Comparison of ENCODE assay signal across 8 mouse cellular contexts in the genomic region with DNA sequence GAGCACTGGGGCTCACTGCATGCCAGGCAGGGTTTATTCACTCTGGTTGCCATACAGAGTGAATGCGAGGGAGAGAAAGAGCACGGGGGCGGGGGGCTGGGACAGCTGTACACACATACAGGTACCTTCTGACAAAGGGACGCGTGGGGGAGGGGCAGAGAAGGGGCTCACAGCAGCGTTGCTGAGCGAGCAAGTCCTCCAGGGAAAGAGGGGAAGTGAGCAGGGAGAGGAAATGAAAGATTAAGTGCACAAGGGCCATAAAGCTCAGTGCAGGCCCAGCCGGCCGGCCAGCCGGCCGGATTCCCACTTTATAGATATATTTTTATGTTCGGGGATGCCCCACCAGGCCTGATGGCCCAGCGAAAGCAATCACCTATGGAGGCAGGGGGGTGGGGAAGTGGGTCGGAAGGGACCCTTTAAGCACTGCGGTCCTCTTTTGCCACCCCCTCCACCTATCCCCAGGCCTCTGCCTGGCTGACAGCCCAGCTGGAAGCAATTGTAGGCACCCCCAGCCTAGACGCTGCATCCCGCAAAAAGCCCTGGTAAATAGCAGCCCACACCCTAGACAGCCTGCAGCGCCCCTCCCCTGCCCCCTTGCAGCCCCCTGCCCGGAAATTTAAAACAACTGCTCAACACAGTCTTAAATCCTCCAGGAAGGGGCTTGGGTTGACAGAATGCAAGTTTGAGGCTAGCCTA. TPM values are rescaled to one million over a fixed set of nuclear protein-coding genes. Genes with fewer than 3 reads are reported as not detected.
DNase-seq lines count a peak whose midpoint lies in the region; ATAC-seq lines count a peak whose summit lies in the region.

No protein-coding gene starts in this region.

- DNase-seq in testis, postnatal 10 days (ENCODE audit: low spot score), result peak; percentile 57
- DNase-seq in testis, postnatal 14 days (ENCODE audit: low spot score), result no peak
- peak; percentile 9 for DNase-seq in thymus, postnatal 25 days
- DNase-seq in layer of hippocampus, postnatal 36 days, result no peak
- no peak for DNase-seq in urinary bladder, postnatal 10 days (ENCODE audit: low spot score)
- no peak for DNase-seq in right cerebral cortex, postnatal 36 days (ENCODE audit: low spot score in 2 of 2)

- no peak overlapping the region for H3K4me2 ChIP-seq in forebrain, embryonic 16.5 days (ENCODE audit: low read length)
- H3K4me2 ChIP-seq in limb, embryonic 15.5 days, result peak overlapping the region; percentile 17

- peaks cover 20% of the 10 kb centered on the region for H3K4me1 ChIP-seq in forebrain, embryonic 16.5 days (replicated peaks; ENCODE audit: control insufficient read depth, insufficient read depth, low read length)
- H3K4me1 ChIP-seq in limb, embryonic 15.5 days, result peaks cover 66% of the 10 kb centered on the region

- ATAC-seq in forebrain, embryonic 16.5 days, result peak; percentile 29
- 0 out of 2 replicates have a peak, but pooled peaks have one; percentile 23 for ATAC-seq in limb, embryonic 15.5 days (ENCODE audit: insufficient number of reproducible peaks, low FRiP score, low TSS enrichment, low read depth)

- 6% methylated on average over 19 of the region's 19 CpGs for WGBS in forebrain, embryonic 16.5 days
- WGBS in limb, embryonic 15.5 days, result 9% methylated on average over 19 of the region's 19 CpGs

- H3K36me3 ChIP-seq in forebrain, embryonic 16.5 days (ENCODE audit: control insufficient read depth, insufficient read depth), result no peaks in the 10 kb centered on the region
- H3K36me3 ChIP-seq in limb, embryonic 15.5 days, result no peaks in the 10 kb centered on the region

- H3K27me3 ChIP-seq in forebrain, embryonic 16.5 days (replicated peaks; ENCODE audit: control insufficient read depth, insufficient read depth, low read length), result no peaks in the 10 kb centered on the region; the same call in 1 of the 2 replicates
- no peaks in the 10 kb centered on the region for H3K27me3 ChIP-seq in limb, embryonic 15.5 days

- no peaks in the 10 kb centered on the region for H3K9me3 ChIP-seq in forebrain, embryonic 16.5 days (ENCODE audit: control insufficient read depth, low read length)
- no peaks in the 10 kb centered on the region for H3K9me3 ChIP-seq in limb, embryonic 15.5 days

- peak overlapping the region; percentile 37 for H3K9ac ChIP-seq in forebrain, embryonic 16.5 days (replicated peaks; ENCODE audit: low read depth, low read length)
- 0 out of 2 replicates have a peak overlapping the region, but pooled peaks have one; percentile 10 for H3K9ac ChIP-seq in limb, embryonic 15.5 days

- no peak overlapping the region for H3K27ac ChIP-seq in forebrain, embryonic 16.5 days (ENCODE audit: low read length)
- H3K27ac ChIP-seq in limb, embryonic 15.5 days, result peak overlapping the region; percentile 81

- no peak overlapping the region for H3K4me3 ChIP-seq in forebrain, embryonic 16.5 days (replicated peaks; ENCODE audit: low read length)
- H3K4me3 ChIP-seq in limb, embryonic 15.5 days, result no peak overlapping the region

RNA-seq across cellular contexts. Expression of gene Ssbp3, which starts 44.9 kb away (rescaled TPM):
- 163 and 167 TPM in 2 replicates for polyA plus RNA-seq in forebrain, embryonic 16.5 days (2015; fragmentation: Nextera tagmentation; extraction: Ambion mirVana)
- 93.9 and 112 TPM in 2 replicates for polyA plus RNA-seq in limb, embryonic 15.5 days (2015; fragmentation: Nextera tagmentation; extraction: Ambion mirVana)
- 100 to 1,000 TPM; 144 to 163 TPM for total RNA-seq in layer of hippocampus, postnatal 36 days (2021)

Comparison
In these comparisons a context has a peak if more than half of its experiments do, and no peak if none do; other contexts are left out.
1. DNase-seq: peak in testis, postnatal 10 days (single experiment) and thymus, postnatal 25 days (single experiment); none in testis, postnatal 14 days (single experiment), layer of hippocampus, postnatal 36 days (0 of 2), urinary bladder, postnatal 10 days (single experiment) and right cerebral cortex, postnatal 36 days (0 of 2).